Mouse (Mus musculus) limb, embryonic 12.5 days (tissue): ENCODE measurements at regions not wholly inside any gene's neighbourhood (a gene's known extent, or its start where the extent isn't known, plus 50 kb on each side); places are given as distances from the start of the nearest gene placed in this dataset.
"Not testable (repeated sequence)": the region's sequence is repeated elsewhere in the genome, so short reads cannot be mapped to it uniquely, and the experiment has no call there.

Source experiments
- ATAC-seq: fragments of 200-750 bp; cut with Nextera tagmentation; 2 replicates; pipeline ENCODE4 v1.8.0; 2017; ENCODE audit warnings: low read depth, moderate TSS enrichment; ENCODE audit not compliant: insufficient number of reproducible peaks, insufficient read depth, low FRiP score, low TSS enrichment
- H3K27ac ChIP-seq: fragments of 300-500 bp; sonication (generic); 2 replicates; pipeline ENCODE4 v1.5.1; 2016; ENCODE audit warnings: mild to moderate bottlenecking, moderate library complexity
- H3K27me3 ChIP-seq: fragments of 300-500 bp; sonication (generic); 2 replicates; pipeline ENCODE4 v1.6.1; 2016; ENCODE audit warnings: mild to moderate bottlenecking, moderate library complexity
- H3K36me3 ChIP-seq: fragments of 300-500 bp; sonication (generic); 2 replicates; pipeline ENCODE4 v1.6.1; 2016; ENCODE audit warnings: mild to moderate bottlenecking, moderate library complexity
- H3K4me1 ChIP-seq: fragments of 300-500 bp; sonication (generic); replicated peaks from 2 replicates; pipeline ENCODE4 v1.6.1; 2016
- H3K4me2 ChIP-seq: fragments of 300-500 bp; sonication (generic); 2 replicates; pipeline ENCODE4 v1.6.1; 2016; ENCODE audit warnings: mild to moderate bottlenecking, moderate library complexity
- H3K4me3 ChIP-seq: fragments of 300-500 bp; sonication (generic); replicated peaks from 2 replicates; pipeline ENCODE4 v1.5.1; 2016; ENCODE audit warnings: mild to moderate bottlenecking
- H3K9ac ChIP-seq: fragments of 300-500 bp; sonication (generic); replicated peaks from 2 replicates; pipeline ENCODE4 v1.6.1; 2016; ENCODE audit warnings: mild to moderate bottlenecking, moderate library complexity
- H3K9me3 ChIP-seq: fragments of 300-500 bp; sonication (generic); 2 replicates; pipeline ENCODE4 v1.6.1; 2016; ENCODE audit warnings: mild to moderate bottlenecking, moderate library complexity
- WGBS: fragments of 180-500 bp; shearing (Covaris S2); methylation state at CpG from one replicate; pipeline ENCODE4 v1.1.7; 2016; 5-methylcytosine and 5-hydroxymethylcytosine counted together

DNA sequence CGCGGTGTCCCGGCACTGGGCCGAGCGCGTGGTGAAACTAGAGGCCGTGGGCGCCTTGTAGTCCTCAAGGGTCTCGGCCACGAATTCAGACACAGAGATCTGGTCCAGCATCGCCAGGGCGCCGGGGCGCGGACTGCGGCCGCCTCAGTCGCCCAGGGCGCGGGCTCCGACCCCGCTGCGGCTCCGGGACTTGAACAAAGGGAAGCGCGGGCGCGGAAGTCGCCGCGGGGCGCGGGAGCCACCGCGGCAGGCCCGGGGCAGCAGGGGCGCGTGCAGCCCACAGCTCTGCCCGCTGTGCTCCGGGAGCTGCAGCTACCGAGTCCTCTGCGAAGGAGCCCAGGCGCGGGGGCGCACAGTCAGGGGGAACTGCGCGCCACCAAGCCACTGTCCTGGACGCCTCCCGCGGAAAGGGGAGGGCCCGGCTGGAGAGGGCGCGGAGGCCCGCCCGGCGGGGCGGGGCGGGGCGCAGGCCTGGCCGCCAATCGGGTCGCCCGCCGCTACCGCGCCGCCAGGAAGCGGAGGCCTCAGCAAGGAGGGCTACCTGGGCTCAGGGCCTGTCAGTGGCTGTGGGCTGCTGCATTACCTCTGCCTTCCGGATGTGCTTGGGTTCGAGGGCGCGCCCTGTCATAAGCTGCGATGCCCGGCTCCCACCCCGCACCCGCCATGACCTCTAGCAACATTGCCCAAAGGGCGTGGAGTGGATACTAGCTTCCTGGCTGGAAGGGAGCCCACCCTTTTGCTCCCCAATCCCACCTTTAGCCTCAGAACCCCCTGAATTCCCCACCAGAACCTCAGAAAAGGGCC lies 155.2 kb upstream of the 9030624G23Rik start:
- Histone ChIP-seq H3K27ac (peak overlapping the region; percentile 74), H3K9ac (peak overlapping the region; percentile 79), H3K4me2 (peak overlapping the region; percentile 48), H3K4me3 (peak overlapping the region; percentile 64)
- WGBS = 1% methylated on average over 62 of the region's 77 CpGs
- H3K4me1 ChIP-seq, H3K36me3 ChIP-seq, H3K9me3 ChIP-seq, H3K27me3 ChIP-seq, ATAC-seq: not testable (repeated sequence)
